Mouse (Mus musculus) CH12.LX (cell line): Measurements from ENCODE around the gene Rab42. TPM values are rescaled to one million over a fixed set of nuclear protein-coding genes. Genes with fewer than 3 reads are reported as not detected.

Source experiments
- DNase-seq: peaks from one replicate; pipeline ENCODE4 v3.0.0-alpha.2; 2013; ENCODE audit errors: extremely low read depth
- H3K27ac ChIP-seq: 2 replicates; pipeline ENCODE4 v1.5.1; 2012; ENCODE audit warnings: low read depth, mild to moderate bottlenecking, control low read depth, moderate library complexity; ENCODE audit not compliant: insufficient read depth
- H3K27me3 ChIP-seq: replicated peaks from 2 replicates; pipeline ENCODE3; 2012; ENCODE audit warnings: inconsistent platforms
- H3K36me3 ChIP-seq, 2 experiments: replicated peaks in 1 of 2; 2 replicates each; pipeline versions ENCODE3 to v1.6.1; 2012; ENCODE audit warnings: inconsistent platforms in 1 of 2, low read length in 1 of 2, mild to moderate bottlenecking in 1 of 2, mixed read lengths in 1 of 2, moderate library complexity in 1 of 2; ENCODE audit not compliant: control insufficient read depth in 1 of 2, insufficient read depth in 1 of 2
- H3K4me1 ChIP-seq, 2 experiments: 2 replicates each; pipeline ENCODE4 v1.6.1; 2012; ENCODE audit warnings: inconsistent platforms in 1 of 2, moderate library complexity in 1 of 2; ENCODE audit not compliant: insufficient read depth in 2 of 2, control insufficient read depth in 1 of 2
- H3K4me2 ChIP-seq: 2 replicates; pipeline ENCODE4 v1.6.1; 2012; ENCODE audit warnings: low read depth, mild to moderate bottlenecking, control low read depth; ENCODE audit not compliant: poor library complexity, insufficient read depth, severe bottlenecking
- H3K4me3 ChIP-seq, 3 experiments: fragments of 150-350 bp in 1 of 3; sonication (generic) in 1 of 3; replicated peaks in 1 of 3; 2 replicates each; pipeline versions ENCODE3 to v1.5.1; 2011 to 2012; ENCODE audit warnings: low read depth in 2 of 3, low read length in 2 of 3, mild to moderate bottlenecking in 2 of 3, moderate library complexity in 2 of 3, control low read depth in 1 of 3, improper control_type of control experiment in 1 of 3, inconsistent platforms in 1 of 3, mixed read lengths in 1 of 3; ENCODE audit not compliant: poor library complexity in 1 of 3
- H3K79me2 ChIP-seq: replicated peaks from 2 replicates; pipeline ENCODE4 v1.6.1; 2012; ENCODE audit warnings: mild to moderate bottlenecking, moderate library complexity; ENCODE audit not compliant: control insufficient read depth, poor library complexity, insufficient read depth, severe bottlenecking; ENCODE audit errors: extremely low read depth
- H3K9ac ChIP-seq: 2 replicates; pipeline ENCODE4 v1.6.1; 2012; ENCODE audit warnings: low read depth, mild to moderate bottlenecking, control low read depth, moderate library complexity; ENCODE audit not compliant: insufficient read depth
- H3K9me3 ChIP-seq: replicated peaks from 2 replicates; pipeline ENCODE3; 2012; ENCODE audit warnings: low read length, inconsistent platforms, mixed read lengths
- BHLHE40 ChIP-seq: IDR thresholded peaks from 2 replicates; pipeline ENCODE4 v1.6.1; 2011; ENCODE audit warnings: mild to moderate bottlenecking, low read depth, low read length, improper control_type of control experiment
- CHD1 ChIP-seq: IDR thresholded peaks from 2 replicates; pipeline ENCODE4 v1.6.1; 2012; ENCODE audit warnings: low read depth, low read length, improper control_type of control experiment, inconsistent platforms
- CHD2 ChIP-seq: IDR thresholded peaks from 2 replicates; pipeline ENCODE4 v1.6.1; 2011; ENCODE audit warnings: low read length, improper control_type of control experiment
- CTCF ChIP-seq, 2 experiments: IDR thresholded peaks in 1 of 2; conservative IDR thresholded peaks in 1 of 2; 2 replicates each; pipeline ENCODE4 v1.5.1; 2011 to 2012; ENCODE audit warnings: low read depth in 2 of 2, low read length in 2 of 2, improper control_type of control experiment in 1 of 2, inconsistent platforms in 1 of 2, mild to moderate bottlenecking in 1 of 2, moderate library complexity in 1 of 2
- E2F4 ChIP-seq: IDR thresholded peaks from 2 replicates; pipeline ENCODE4 v1.6.1; 2011; ENCODE audit warnings: low read depth, low read length, improper control_type of control experiment; ENCODE audit not compliant: insufficient replicate concordance
- ELF1 ChIP-seq: IDR thresholded peaks from 2 replicates; pipeline ENCODE4 v1.6.1; 2014; ENCODE audit warnings: low read depth, mild to moderate bottlenecking, inconsistent platforms, low read length, improper control_type of control experiment
- EP300 ChIP-seq: IDR thresholded peaks from 2 replicates; pipeline ENCODE4 v1.6.1; 2011; ENCODE audit warnings: low read length, improper control_type of control experiment
- ETS1 ChIP-seq: conservative IDR thresholded peaks from 2 replicates; pipeline ENCODE4 v1.6.1; 2012; ENCODE audit warnings: low read depth, mild to moderate bottlenecking, inconsistent platforms, low read length, improper control_type of control experiment, moderate library complexity
- GABPA ChIP-seq: IDR thresholded peaks from 2 replicates; pipeline ENCODE4 v1.6.1; 2012; ENCODE audit warnings: low read depth, low read length, improper control_type of control experiment, inconsistent platforms; ENCODE audit not compliant: insufficient replicate concordance
- HCFC1 ChIP-seq: IDR thresholded peaks from 2 replicates; pipeline ENCODE4 v1.6.1; 2012; ENCODE audit warnings: low read depth, mild to moderate bottlenecking, inconsistent platforms, low read length, improper control_type of control experiment
- IRF4 ChIP-seq: IDR thresholded peaks from 2 replicates; pipeline ENCODE4 v1.6.1; 2014; ENCODE audit warnings: low read depth, mild to moderate bottlenecking, inconsistent platforms, low read length, improper control_type of control experiment
- MAFK ChIP-seq: IDR thresholded peaks from 2 replicates; pipeline ENCODE4 v1.6.1; 2011; ENCODE audit warnings: low read length, improper control_type of control experiment; ENCODE audit not compliant: insufficient replicate concordance
- MAX ChIP-seq: IDR thresholded peaks from 2 replicates; pipeline ENCODE4 v1.6.1; 2011; ENCODE audit warnings: low read length, improper control_type of control experiment
- MAZ ChIP-seq: IDR thresholded peaks from 2 replicates; pipeline ENCODE4 v1.6.1; 2012; ENCODE audit warnings: low read depth, mild to moderate bottlenecking, inconsistent platforms, low read length, improper control_type of control experiment, moderate library complexity
- MEF2A ChIP-seq: IDR thresholded peaks from 2 replicates; pipeline ENCODE4 v1.6.1; 2014; ENCODE audit warnings: low read depth, mild to moderate bottlenecking, inconsistent platforms, low read length, improper control_type of control experiment, borderline replicate concordance
- MXI1 ChIP-seq: IDR thresholded peaks from 2 replicates; pipeline ENCODE4 v1.6.1; 2011; ENCODE audit warnings: mild to moderate bottlenecking, low read depth, low read length, improper control_type of control experiment
- MYC ChIP-seq: IDR thresholded peaks from 2 replicates; pipeline ENCODE4 v1.6.1; 2011; ENCODE audit warnings: low read depth, mild to moderate bottlenecking, improper control_type of control experiment, low read length
- NELFE ChIP-seq: IDR thresholded peaks from 2 replicates; pipeline ENCODE4 v1.6.1; 2011; ENCODE audit warnings: low read depth, low read length, improper control_type of control experiment
- NRF1 ChIP-seq: IDR thresholded peaks from 2 replicates; pipeline ENCODE4 v1.6.1; 2014; ENCODE audit warnings: low read depth, mild to moderate bottlenecking, inconsistent platforms, low read length, improper control_type of control experiment, moderate library complexity
- PAX5 ChIP-seq: IDR thresholded peaks from 2 replicates; pipeline ENCODE4 v1.6.1; 2012; ENCODE audit warnings: low read length, inconsistent platforms, mixed read lengths
- POLR2A ChIP-seq: IDR thresholded peaks from 2 replicates; pipeline ENCODE4 v1.6.1; 2011; ENCODE audit warnings: low read depth, mild to moderate bottlenecking, improper control_type of control experiment, low read length
- POLR2AphosphoS2 ChIP-seq: IDR thresholded peaks from 2 replicates; pipeline ENCODE4 v1.6.1; 2011; ENCODE audit warnings: low read depth, low read length, improper control_type of control experiment
- RAD21 ChIP-seq: IDR thresholded peaks from 2 replicates; pipeline ENCODE4 v1.6.1; 2011; ENCODE audit warnings: low read depth, mild to moderate bottlenecking, low read length, improper control_type of control experiment, moderate library complexity
- TBP ChIP-seq: conservative IDR thresholded peaks from 2 replicates; pipeline ENCODE4 v1.6.1; 2011; ENCODE audit warnings: low read depth, low read length, improper control_type of control experiment
- UBTF ChIP-seq: IDR thresholded peaks from 2 replicates; pipeline ENCODE4 v1.6.1; 2012; ENCODE audit warnings: low read depth, mild to moderate bottlenecking, inconsistent platforms, low read length, improper control_type of control experiment, moderate library complexity
- USF1 ChIP-seq: IDR thresholded peaks from 2 replicates; pipeline ENCODE4 v1.6.1; 2014; ENCODE audit warnings: low read depth, mild to moderate bottlenecking, inconsistent platforms, low read length, improper control_type of control experiment
- USF2 ChIP-seq: conservative IDR thresholded peaks from 2 replicates; pipeline ENCODE4 v1.6.1; 2011; ENCODE audit warnings: low read depth, low read length, improper control_type of control experiment
- ZC3H11A ChIP-seq: IDR thresholded peaks from 2 replicates; pipeline ENCODE4 v1.6.1; 2012; ENCODE audit warnings: low read depth, mild to moderate bottlenecking, inconsistent platforms, low read length, improper control_type of control experiment
- ZKSCAN1 ChIP-seq: IDR thresholded peaks from 2 replicates; pipeline ENCODE4 v1.6.1; 2012; ENCODE audit warnings: low read depth, inconsistent platforms, low read length, improper control_type of control experiment, borderline replicate concordance
- ZMIZ1 ChIP-seq: IDR thresholded peaks from 2 replicates; pipeline ENCODE4 v1.6.1; 2012; ENCODE audit warnings: low read depth, mild to moderate bottlenecking, inconsistent platforms, low read length, improper control_type of control experiment
- dilution Hi-C: fragments of 300-500 bp; cut with MboI; formaldehyde crosslinking; loops from 2 replicates; pipeline ENCODE4 v1.14.3; 2020; ENCODE audit warnings: low sequenced_read_pairs; ENCODE audit not compliant: extremely low pct_unique_long_range_greater_than_20kb, extremely low pct_ligation_motif_present
- in situ Hi-C: fragments of 300-500 bp; cut with MboI; formaldehyde crosslinking; loops from 3 replicates; pipeline ENCODE4 v1.14.3; 2019; ENCODE audit warnings: low sequenced_read_pairs, low pct_ligation_motif_present, low pct_unique_long_range_greater_than_20kb, mixed read lengths
- polyA plus RNA-seq: library from polyadenylated mRNA; unstranded; fragments of >175 nt; gene quantifications from 2 replicates; pipeline ENCODE4 v1.2.1, GENCODE M21; 2012; ENCODE audit warnings: low read depth; ENCODE audit not compliant: insufficient read length
- total RNA-seq, 2 experiments: library from RNA; depleted of rRNA; stranded (reverse); fragments of 300-350 nt in 1 of 2; fragments of >200 nt in 1 of 2; gene quantifications; 2 replicates each; pipeline ENCODE4 v1.2.3; 2012 to 2014

Rab42 gene
- total and polyA plus RNA-seq, 3 experiments: 0.31 to 0.51 TPM; not detected in 1

DNA sequence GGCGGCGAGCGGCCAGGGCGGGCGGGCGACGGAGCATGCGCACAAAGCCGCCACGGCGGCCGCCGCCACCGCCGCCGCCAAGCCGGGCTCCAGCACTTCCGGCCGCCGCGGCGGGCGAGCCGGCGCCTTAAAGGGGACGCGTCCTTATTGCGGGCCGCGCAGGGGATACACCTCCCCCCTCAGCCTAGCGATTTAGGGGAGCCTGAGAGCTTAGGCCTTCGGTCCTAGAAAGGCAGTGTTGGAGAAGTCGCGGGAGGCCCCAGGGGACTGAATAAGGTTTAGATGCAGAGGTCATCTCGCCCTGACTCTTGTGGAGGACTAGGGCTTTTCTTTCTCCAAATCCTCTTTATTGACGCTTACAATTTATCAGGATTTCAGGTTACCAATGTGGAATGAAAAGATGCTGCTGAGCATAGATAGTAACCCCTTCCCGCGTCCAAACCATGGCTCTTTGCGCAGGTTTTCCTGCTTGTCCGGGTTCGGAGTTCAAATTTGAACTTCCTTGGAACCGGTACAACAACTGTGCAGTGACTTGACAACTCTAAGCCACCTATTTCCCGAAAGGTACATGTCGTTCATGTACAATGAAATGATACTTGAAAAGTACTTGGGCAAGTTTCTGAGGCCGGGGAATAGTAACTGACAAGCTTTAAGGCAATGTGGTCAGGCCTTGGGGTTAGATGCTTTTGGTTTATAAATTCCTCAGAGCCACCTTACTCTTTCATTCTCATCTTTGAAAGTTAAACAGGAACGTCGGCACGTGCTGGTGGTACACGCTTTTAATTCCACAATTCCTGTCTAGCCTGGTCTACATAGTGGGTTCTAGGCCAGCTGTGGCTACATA lies 41.4 kb downstream of the Rab42 start, which contains the start of gene Gmeb1 (continued):
- TF ChIP-seq HCFC1 (peak; percentile 51; the same call in 1 of the 2 replicates), GABPA (no peak), POLR2AphosphoS2 (no peak), POLR2A (peak; percentile 36; the same call in 1 of the 2 replicates), MAZ (no peak), NELFE (no peak), USF2 (no peak), EP300 (no peak), CTCF (conservative IDR thresholded peaks at IDR 0.05 in 1 of 2, IDR thresholded peaks at IDR 0.05 in 1 of 2; ENCODE audit: low read depth in 2 of 2, low read length in 2 of 2) (no peak), BHLHE40 (peak; percentile 86)

DNA sequence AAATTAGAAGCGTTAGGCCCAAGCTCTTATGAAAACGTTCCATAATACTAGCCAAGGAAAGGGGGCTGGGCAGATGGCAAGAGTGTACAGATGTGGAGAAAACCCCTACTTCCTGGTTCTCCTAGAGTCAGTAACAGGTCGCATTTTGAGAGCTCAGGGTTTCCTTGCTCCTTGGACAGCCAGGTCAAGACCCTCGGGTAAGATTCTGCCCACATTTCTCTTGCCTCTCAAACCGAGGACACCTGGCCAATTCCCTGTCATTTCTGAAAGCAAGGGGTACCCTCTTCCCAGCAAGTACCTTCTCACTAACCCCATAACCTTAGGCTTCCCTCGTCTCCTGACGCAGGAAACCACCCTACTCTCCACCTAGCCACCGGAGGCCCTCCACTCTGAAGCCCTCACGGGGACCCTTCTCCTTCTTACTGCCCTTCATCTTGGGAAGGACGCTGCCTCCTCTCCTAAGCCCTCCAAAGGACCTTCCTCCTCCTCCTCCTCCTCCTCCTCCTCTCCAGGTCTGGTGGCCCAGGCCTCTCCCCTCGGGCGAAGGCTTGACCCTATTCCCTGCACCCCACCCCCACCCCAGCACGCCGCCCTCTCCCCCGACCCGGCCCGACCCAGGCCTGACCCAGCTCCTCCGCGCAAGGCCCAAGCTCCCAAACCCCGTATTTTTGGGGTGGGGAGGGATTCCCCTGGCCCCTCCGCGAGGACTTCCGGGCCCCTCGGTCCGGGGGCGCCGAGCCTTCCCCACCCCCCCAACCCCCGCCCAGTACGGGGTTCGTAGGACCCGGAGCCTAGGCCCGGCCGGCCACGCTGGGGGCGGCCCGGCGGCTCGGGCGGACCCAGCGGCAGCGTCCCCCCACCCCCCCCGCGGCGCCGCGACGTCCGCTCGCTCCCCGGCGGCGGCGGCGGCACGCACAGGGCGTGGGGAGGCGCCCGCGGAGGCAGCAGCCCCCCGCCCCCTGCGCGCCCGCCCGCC lies 42.5 kb downstream of the Rab42 start:
- H3K27ac ChIP-seq: peak overlapping the region; percentile 82
- H3K9ac ChIP-seq: peak overlapping the region; percentile 98
- DNase-seq: no peak
- peak overlapping the region; percentile 72 to 90 (median 87) for H3K4me3 ChIP-seq
- dilution Hi-C loops (no loop called here), in situ Hi-C loops (no loop called here)
- H3K79me2 ChIP-seq: peaks cover 24% of the 10 kb centered on the region
- no peaks in the 10 kb centered on the region for H3K27me3 ChIP-seq
- peak overlapping the region; percentile 26 for H3K4me2 ChIP-seq
- H3K36me3 ChIP-seq: peaks cover 0 to 31% of the 10 kb centered on the region in 2 experiments
- peaks cover 2% of the 10 kb centered on the region for H3K9me3 ChIP-seq
- H3K4me1 ChIP-seq: peaks cover 5 to 16% of the 10 kb centered on the region in 2 experiments; a peak in 3 of 4 replicates
- no peak for TF ChIP-seq E2F4
- TF ChIP-seq RAD21: no peak
- no peak for TF ChIP-seq NRF1
- no peak for TF ChIP-seq IRF4
- 0 out of 2 replicates have a peak, but pooled peaks have one; percentile 22 for TF ChIP-seq POLR2A
- TF ChIP-seq MEF2A: 0 out of 2 replicates have a peak, but pooled peaks have one; percentile 0
- TF ChIP-seq CHD2: peak; percentile 56
- TF ChIP-seq MAFK: no peak
- TF ChIP-seq CTCF (conservative IDR thresholded peaks at IDR 0.05 in 1 of 2, IDR thresholded peaks at IDR 0.05 in 1 of 2; ENCODE audit: low read depth in 2 of 2, low read length in 2 of 2): no peak
- TF ChIP-seq POLR2AphosphoS2: 0 out of 2 replicates have a peak, but pooled peaks have one; percentile 30
- no peak for TF ChIP-seq EP300
- no peak for TF ChIP-seq NELFE
- no peak for TF ChIP-seq PAX5
- no peak for TF ChIP-seq BHLHE40
- TF ChIP-seq USF1: no peak
- no peak for TF ChIP-seq ZC3H11A
- TF ChIP-seq TBP: 0 out of 2 replicates have a peak, but pooled peaks have one; percentile 57
- TF ChIP-seq USF2: no peak
- no peak for TF ChIP-seq CHD1
- peak; percentile 39; the same call in 1 of the 2 replicates for TF ChIP-seq ZMIZ1
- peak; percentile 91 for TF ChIP-seq ELF1
- TF ChIP-seq ETS1: no peak
- no peak for TF ChIP-seq MAX
- TF ChIP-seq HCFC1: peak; percentile 32; the same call in 1 of the 2 replicates
- TF ChIP-seq ZKSCAN1: no peak
- no peak for TF ChIP-seq MXI1
- TF ChIP-seq MYC: no peak; the same call in 1 of the 2 replicates
- 0 out of 2 replicates have a peak, but pooled peaks have one; percentile 20 for TF ChIP-seq UBTF
